Mouse (Mus musculus) CD4-positive, CD25-positive, alpha-beta regulatory T cell, adult 4 months (primary cell): ENCODE results near the gene Spem1. TPM values are rescaled to one million over a fixed set of nuclear protein-coding genes. Genes with fewer than 3 reads are reported as not detected.
"Not testable (repeated sequence)": the region's sequence is repeated elsewhere in the genome, so short reads cannot be mapped to it uniquely, and the experiment has no call there.

ENCODE experiments used
- ATAC-seq: one replicate; pipeline ENCODE4 v1.8.0; 2017
- polyA plus RNA-seq, 2 experiments: library from polyadenylated mRNA; unstranded; fragments of 100-300 nt; shearing (Covaris generic); gene quantifications; one replicate each; pipeline ENCODE4 v1.2.1; 2017

Gene Spem1
- under 1 TPM in 1 of 2 experiments, not detected in 1; 0.42 TPM for polyA plus RNA-seq

- no peak for ATAC-seq
These were observed at the start of gene Spem1 for GRCm38 (mm10) chr11:69822080-69822479. Spem1 (minus strand) TSS chr11:69822180.

GRCm38 (mm10) chr11:69870289-69871069 lies 48.5 kb upstream of the Spem1 start:
- no peak for ATAC-seq

GRCm38 (mm10) chr11:69867335-69867734 lies 45.4 kb upstream of the Spem1 start:
- no peak for ATAC-seq

- ATAC-seq = no peak
These were observed 43.6 kb upstream of the Spem1 start for GRCm38 (mm10) chr11:69865561-69865960.

- no peak for ATAC-seq
These were observed 42.3 kb upstream of the Spem1 start for GRCm38 (mm10) chr11:69864138-69864860.

GRCm38 (mm10) chr11:69863729-69864128 lies 41.7 kb upstream of the Spem1 start:
- ATAC-seq = not testable (repeated sequence)

GRCm38 (mm10) chr11:69858113-69858998 lies 36.4 kb upstream of the Spem1 start, which contains the start of gene Tnk1:
Tnk1 (minus strand) TSS chr11:69858730.
- ATAC-seq = no peak

- no peak for ATAC-seq
These were observed 33.4 kb upstream of the Spem1 start for GRCm38 (mm10) chr11:69855347-69855746.

GRCm38 (mm10) chr11:69854680-69855079 lies 32.7 kb upstream of the Spem1 start:
- no peak for ATAC-seq

- ATAC-seq = no peak
These were observed 32.0 kb upstream of the Spem1 start for GRCm38 (mm10) chr11:69853994-69854393.

GRCm38 (mm10) chr11:69850754-69851153 lies 28.8 kb upstream of the Spem1 start:
- ATAC-seq = no peak

GRCm38 (mm10) chr11:69849884-69850283 lies 27.9 kb upstream of the Spem1 start:
- no peak for ATAC-seq

- ATAC-seq = no peak
These were observed 27.1 kb upstream of the Spem1 start for GRCm38 (mm10) chr11:69849128-69849527.

- ATAC-seq = no peak
These were observed 26.0 kb upstream of the Spem1 start for GRCm38 (mm10) chr11:69848021-69848420.

GRCm38 (mm10) chr11:69846738-69847688 lies 25.0 kb upstream of the Spem1 start:
- peak; percentile 71 for ATAC-seq

GRCm38 (mm10) chr11:69846198-69846680 lies 24.3 kb upstream of the Spem1 start, which contains the start of gene Plscr3:
Plscr3 (plus strand) TSS chr11:69846376.
- ATAC-seq = peak; percentile 81

GRCm38 (mm10) chr11:69838714-69839104 lies 16.7 kb upstream of the Spem1 start:
- peak; percentile 13 for ATAC-seq

GRCm38 (mm10) chr11:69837952-69838713 lies 16.2 kb upstream of the Spem1 start, which contains the start of gene Tmem256:
Tmem256 (plus strand) TSS chr11:69838514.
- peak; percentile 90 for ATAC-seq

- ATAC-seq = no peak
These were observed 15.6 kb upstream of the Spem1 start, which contains the start of gene Nlgn2 for GRCm38 (mm10) chr11:69837604-69837951. Nlgn2 (minus strand) TSS chr11:69837784.
